Mouse (Mus musculus) intestine, embryonic 16.5 days (tissue): ENCODE results near the gene Map4k1. TPM values are rescaled to one million over a fixed set of nuclear protein-coding genes. Genes with fewer than 3 reads are reported as not detected.

ENCODE experiments used
- ATAC-seq: fragments of 200-750 bp; cut with Nextera tagmentation; 2 replicates; pipeline ENCODE4 v1.8.0; 2017; ENCODE audit warnings: moderate TSS enrichment, moderate library complexity
- H3K27ac ChIP-seq: fragments of 300-500 bp; sonication (generic); 2 replicates; pipeline ENCODE4 v1.5.1; 2014; ENCODE audit warnings: mild to moderate bottlenecking, low read length
- H3K27me3 ChIP-seq: fragments of 300-500 bp; sonication (generic); replicated peaks from 2 replicates; pipeline ENCODE4 v1.6.1; 2014; ENCODE audit warnings: low read length, control low read depth, mixed read lengths; ENCODE audit not compliant: control insufficient read depth, insufficient read depth
- H3K36me3 ChIP-seq: fragments of 300-500 bp; sonication (generic); 2 replicates; pipeline ENCODE4 v1.6.1; 2014; ENCODE audit warnings: low read length, control low read depth; ENCODE audit not compliant: control insufficient read depth, insufficient read depth
- H3K4me1 ChIP-seq: fragments of 300-500 bp; sonication (generic); 2 replicates; pipeline ENCODE4 v1.6.1; 2014; ENCODE audit warnings: low read length, control low read depth, mixed read lengths; ENCODE audit not compliant: control insufficient read depth, insufficient read depth
- H3K4me2 ChIP-seq: fragments of 300-500 bp; sonication (generic); 2 replicates; pipeline ENCODE4 v1.6.1; 2014; ENCODE audit warnings: low read depth, low read length, control low read depth
- H3K4me3 ChIP-seq: fragments of 300-500 bp; sonication (generic); 2 replicates; pipeline ENCODE4 v1.5.1; 2014; ENCODE audit warnings: mild to moderate bottlenecking, low read length
- H3K9ac ChIP-seq: fragments of 300-500 bp; sonication (generic); 2 replicates; pipeline ENCODE4 v1.6.1; 2014; ENCODE audit warnings: low read depth, low read length
- H3K9me3 ChIP-seq: fragments of 300-500 bp; sonication (generic); 2 replicates; pipeline ENCODE4 v1.6.1; 2016; ENCODE audit warnings: low read length, control low read depth; ENCODE audit not compliant: control insufficient read depth
- WGBS: fragments of 180-500 bp; shearing (Covaris S2); extraction: QIAGEN DNeasy Blood & Tissue Kit; methylation state at CpG from one replicate; pipeline ENCODE4 v1.1.7; 2014; 5-methylcytosine and 5-hydroxymethylcytosine counted together
- polyA plus RNA-seq: library from polyadenylated mRNA; unstranded; fragments of >200 nt; fragmentation: Nextera tagmentation; extraction: Ambion mirVana; gene quantifications from 2 replicates; pipeline ENCODE4 v1.2.1, GENCODE M21; 2015

The Map4k1 gene
- polyA plus RNA-seq, 1 experiment from 2014 or later = 7.3 TPM

DNA sequence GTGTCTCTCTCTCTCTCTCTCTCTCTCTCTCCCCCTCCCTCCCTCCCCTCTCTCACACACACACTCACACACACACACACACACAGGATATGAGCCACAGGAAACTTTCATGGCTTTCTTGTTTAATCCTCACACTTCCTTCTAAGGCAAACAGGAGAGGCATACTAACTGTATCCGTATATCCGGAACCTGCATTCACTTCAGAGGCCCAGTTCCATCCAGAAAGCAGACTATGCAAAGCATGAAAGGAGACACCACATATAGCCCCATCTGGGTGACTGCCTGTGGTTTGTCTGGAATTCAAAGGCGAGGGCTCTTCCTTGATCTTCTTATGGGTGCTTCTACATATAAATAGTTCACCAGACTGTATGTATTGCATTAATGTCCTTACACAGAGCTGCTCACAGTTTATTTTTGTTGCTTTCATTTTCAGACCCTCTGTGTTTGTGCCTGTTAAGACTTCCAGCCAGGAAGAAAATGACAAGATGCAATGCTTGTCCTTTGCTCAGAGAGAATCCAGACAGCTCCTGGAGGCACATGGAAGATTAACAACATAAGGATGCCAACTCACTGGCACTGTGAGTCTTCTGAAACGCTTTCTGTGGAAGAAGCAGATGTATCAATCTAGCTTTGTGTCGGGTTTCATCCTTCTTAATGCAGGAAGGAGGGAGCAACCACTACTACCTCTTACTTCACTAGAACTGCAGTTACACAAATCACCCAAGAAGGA, 38.2 kb upstream of the Map4k1 start:
- H3K36me3 ChIP-seq = peaks cover under 1% of the 10 kb centered on the region; the same call in 1 of the 2 replicates
- H3K4me3 ChIP-seq = no peak overlapping the region
- H3K4me1 ChIP-seq = peaks cover 91% of the 10 kb centered on the region
- H3K4me2 ChIP-seq = no peak overlapping the region
- peak overlapping the region; percentile 85 for H3K27ac ChIP-seq
- H3K9ac ChIP-seq = no peak overlapping the region
- ATAC-seq = no peak
- no peaks in the 10 kb centered on the region for H3K27me3 ChIP-seq
- H3K9me3 ChIP-seq = no peaks in the 10 kb centered on the region
- WGBS = 36% methylated on average over 5 of the region's 5 CpGs

- Histone ChIP-seq H3K4me3 (no peak overlapping the region), H3K9me3 (no peaks in the 10 kb centered on the region), H3K4me1 (peaks cover 91% of the 10 kb centered on the region), H3K4me2 (peak overlapping the region; percentile 13; the same call in 1 of the 2 replicates), H3K9ac (peak overlapping the region; percentile 44; the same call in 1 of the 2 replicates), H3K27me3 (no peaks in the 10 kb centered on the region), H3K36me3 (peaks cover 3% of the 10 kb centered on the region; the same call in 1 of the 2 replicates), H3K27ac (peak overlapping the region; percentile 85)
- 44% methylated on average over 6 of the region's 6 CpGs for WGBS
- no peak for ATAC-seq
Observed at GRCm38 (mm10) chr7:28944756-28945415, 37.0 kb upstream of the Map4k1 start.

- Histone ChIP-seq H3K9me3 (no peaks in the 10 kb centered on the region), H3K27me3 (no peaks in the 10 kb centered on the region), H3K4me1 (peaks cover 88% of the 10 kb centered on the region), H3K4me3 (no peak overlapping the region), H3K36me3 (peaks cover 3% of the 10 kb centered on the region; the same call in 1 of the 2 replicates), H3K4me2 (peak overlapping the region; percentile 13; the same call in 1 of the 2 replicates), H3K9ac (peak overlapping the region; percentile 44; the same call in 1 of the 2 replicates), H3K27ac (peak overlapping the region; percentile 85)
- ATAC-seq = peak; percentile 68
- 26% methylated on average over 10 of the region's 10 CpGs for WGBS
Observed at GRCm38 (mm10) chr7:28945416-28946270, 36.2 kb upstream of the Map4k1 start.

DNA sequence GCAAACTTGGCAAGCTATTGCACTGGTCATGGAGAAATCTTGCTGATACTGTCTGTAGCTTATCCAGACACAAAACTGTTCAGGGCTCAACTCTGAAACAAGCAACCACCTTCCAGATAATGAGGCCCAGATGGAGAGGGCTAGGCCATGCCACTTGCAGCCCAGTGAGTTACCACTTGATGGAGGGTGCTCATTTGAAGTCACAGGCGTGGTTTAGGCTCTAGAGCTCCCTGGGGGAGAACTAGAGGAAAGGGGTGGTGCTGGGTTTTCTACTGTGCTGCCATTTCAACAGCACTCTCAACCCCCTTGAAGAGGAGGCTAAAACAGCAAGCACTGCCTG, 35.6 kb upstream of the Map4k1 start:
- no peak overlapping the region for H3K9ac ChIP-seq

DNA sequence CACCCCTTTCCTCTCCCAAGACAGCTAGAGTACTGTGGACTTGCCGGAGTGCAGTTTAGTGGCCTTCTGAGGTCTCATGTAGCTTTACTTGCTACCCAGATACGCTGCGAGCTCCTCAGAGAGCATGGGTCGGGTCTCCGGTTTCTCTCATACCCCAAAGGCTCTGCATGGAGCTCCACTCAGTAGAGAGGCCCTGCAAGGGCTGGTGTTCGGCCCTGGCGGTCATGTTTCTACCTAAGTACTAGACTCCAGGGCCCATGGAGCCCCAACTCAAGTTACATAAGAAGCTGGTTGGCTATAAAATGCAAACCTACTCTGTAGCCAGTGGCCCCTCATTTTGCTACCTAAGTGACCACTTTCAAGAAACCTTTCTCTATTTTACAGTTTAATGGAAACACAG, 33.1 kb upstream of the Map4k1 start:
- Histone ChIP-seq H3K9ac (peak overlapping the region; percentile 8; the same call in 1 of the 2 replicates), H3K27ac (peak overlapping the region; percentile 56; the same call in 1 of the 2 replicates), H3K27me3 (no peaks in the 10 kb centered on the region), H3K9me3 (no peaks in the 10 kb centered on the region), H3K36me3 (peaks cover 3% of the 10 kb centered on the region; the same call in 1 of the 2 replicates), H3K4me3 (no peak overlapping the region), H3K4me2 (no peak overlapping the region), H3K4me1 (peaks cover 89% of the 10 kb centered on the region)
- no peak for ATAC-seq
- WGBS = 88% methylated on average over 7 of the region's 7 CpGs

More for the DNA sequence above, 35.6 kb upstream of the Map4k1 start:
- Histone ChIP-seq H3K27ac (peak overlapping the region; percentile 85), H3K4me1 (peaks cover 88% of the 10 kb centered on the region), H3K4me2 (no peak overlapping the region), H3K4me3 (no peak overlapping the region), H3K9me3 (no peaks in the 10 kb centered on the region), H3K27me3 (no peaks in the 10 kb centered on the region), H3K36me3 (peaks cover 3% of the 10 kb centered on the region; the same call in 1 of the 2 replicates)
- no peak for ATAC-seq
- 29% methylated on average over 1 of the region's 1 CpGs for WGBS

DNA sequence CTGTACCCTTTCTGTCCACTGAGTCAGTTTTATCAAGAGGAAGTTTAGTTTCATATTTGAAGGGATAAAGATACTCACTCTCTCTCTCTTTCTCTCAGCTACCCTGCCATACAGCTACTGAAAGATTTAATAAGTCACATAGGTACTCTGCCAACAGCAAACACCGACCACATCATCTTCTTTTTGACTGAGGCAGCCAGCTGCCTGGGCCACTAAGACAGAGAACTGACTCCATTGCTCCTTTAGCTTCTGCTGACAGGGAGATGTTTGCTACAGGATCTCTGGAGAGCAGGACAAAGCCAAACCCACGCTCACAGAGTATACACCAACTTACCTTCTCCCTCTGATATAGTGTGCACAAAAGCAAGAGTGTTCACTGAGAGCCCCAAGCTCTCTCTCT, 32.6 kb upstream of the Map4k1 start:
- peaks cover 92% of the 10 kb centered on the region for H3K4me1 ChIP-seq
- no peak overlapping the region for H3K4me2 ChIP-seq
- H3K27ac ChIP-seq = peak overlapping the region; percentile 81; the same call in 1 of the 2 replicates
- H3K9ac ChIP-seq = peak overlapping the region; percentile 23; the same call in 1 of the 2 replicates
- no peak for ATAC-seq
- H3K9me3 ChIP-seq = no peaks in the 10 kb centered on the region
- no peaks in the 10 kb centered on the region for H3K27me3 ChIP-seq
- H3K36me3 ChIP-seq = peaks cover 3% of the 10 kb centered on the region; the same call in 1 of the 2 replicates
- H3K4me3 ChIP-seq = no peak overlapping the region
- 55% methylated on average over 2 of the region's 2 CpGs for WGBS

- Histone ChIP-seq H3K9me3 (no peaks in the 10 kb centered on the region), H3K27me3 (no peaks in the 10 kb centered on the region), H3K36me3 (peaks cover 3% of the 10 kb centered on the region; the same call in 1 of the 2 replicates), H3K9ac (no peak overlapping the region), H3K4me1 (peaks cover 85% of the 10 kb centered on the region), H3K4me2 (peak overlapping the region; percentile 26; the same call in 1 of the 2 replicates), H3K4me3 (no peak overlapping the region), H3K27ac (peak overlapping the region; percentile 81)
- ATAC-seq = peak; percentile 70
- WGBS = 69% methylated on average over 10 of the region's 10 CpGs
Observed at GRCm38 (mm10) chr7:28950346-28951037, 31.4 kb upstream of the Map4k1 start.

- Histone ChIP-seq H3K27ac (peak overlapping the region; percentile 81), H3K4me3 (no peak overlapping the region), H3K9me3 (no peaks in the 10 kb centered on the region), H3K27me3 (no peaks in the 10 kb centered on the region), H3K9ac (peak overlapping the region; percentile 13; the same call in 1 of the 2 replicates), H3K4me1 (peaks cover 84% of the 10 kb centered on the region), H3K36me3 (peaks cover 3% of the 10 kb centered on the region; the same call in 1 of the 2 replicates), H3K4me2 (no peak overlapping the region)
- WGBS = 68% methylated on average over 2 of the region's 2 CpGs
- ATAC-seq = no peak
Observed at GRCm38 (mm10) chr7:28951764-28952163, 30.1 kb upstream of the Map4k1 start.
